Mouse (Mus musculus): ENCODE results near the gene Spaca6.

DNA sequence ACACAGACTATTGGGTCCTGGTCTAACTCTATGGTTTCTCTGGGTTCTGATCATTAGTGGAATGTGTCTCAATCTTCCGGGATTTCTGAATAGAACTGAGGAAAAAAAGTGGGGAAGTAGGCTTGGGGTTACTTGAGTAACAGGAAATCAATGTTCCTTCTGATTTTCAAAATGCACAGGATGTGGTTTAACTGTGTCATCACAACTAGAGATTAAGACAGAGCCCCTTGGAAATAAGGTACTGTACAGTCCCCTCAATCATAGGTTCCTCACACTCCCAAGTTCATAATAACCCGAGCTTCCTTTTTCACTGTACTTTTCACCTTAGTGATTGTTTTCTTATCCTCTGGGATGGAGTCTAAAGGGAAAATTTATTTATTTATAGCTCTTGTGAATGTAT lies 44.7 kb downstream of the Spaca6 start:
- TF ChIP-seq CTCF (IDR thresholded peaks at IDR 0.05; ENCODE audit: insufficient read depth, low read length): no peak
- no peak for TF ChIP-seq POLR2A (IDR thresholded peaks at IDR 0.05; ENCODE audit: borderline replicate concordance, extremely low read depth, low read depth, low read length)

All from lung, adult 2 months (tissue).